Mouse (Mus musculus) liver, postnatal 0 days (tissue): ENCODE results near the gene Rcan1. TPM values are rescaled to one million over a fixed set of nuclear protein-coding genes. Genes with fewer than 3 reads are reported as not detected.

Experiments
- ATAC-seq: fragments of 200-750 bp; cut with Nextera tagmentation; 2 replicates; pipeline ENCODE4 v1.8.0; 2017; ENCODE audit warnings: mild to moderate bottlenecking, moderate library complexity
- DNase-seq: peaks from one replicate; pipeline ENCODE4 v3.0.0-alpha.2; 2016
- H3K27ac ChIP-seq: fragments of 300-500 bp; sonication (generic); 2 replicates; pipeline ENCODE4 v1.5.1; 2014; ENCODE audit warnings: antibody characterized with exemption, moderate library complexity, mild to moderate bottlenecking, low read depth
- H3K27me3 ChIP-seq: fragments of 300-500 bp; sonication (generic); 2 replicates; pipeline ENCODE4 v1.6.1; 2014; ENCODE audit warnings: low read length, control low read depth, mixed read lengths; ENCODE audit not compliant: insufficient read depth
- H3K36me3 ChIP-seq: fragments of 300-500 bp; sonication (generic); replicated peaks from 2 replicates; pipeline ENCODE4 v1.6.1; 2014; ENCODE audit warnings: mild to moderate bottlenecking, control low read depth, low read length, moderate library complexity, mixed read lengths; ENCODE audit not compliant: insufficient read depth
- H3K4me1 ChIP-seq: fragments of 300-500 bp; sonication (generic); 2 replicates; pipeline ENCODE4 v1.6.1; 2014; ENCODE audit warnings: antibody characterized with exemption, mild to moderate bottlenecking, control low read depth; ENCODE audit not compliant: insufficient read depth
- H3K4me2 ChIP-seq: fragments of 300-500 bp; sonication (generic); 2 replicates; pipeline ENCODE4 v1.6.1; 2014; ENCODE audit warnings: low read depth, mild to moderate bottlenecking, low read length, moderate library complexity, mixed read lengths
- H3K4me3 ChIP-seq: fragments of 300-500 bp; sonication (generic); 2 replicates; pipeline ENCODE4 v1.5.1; 2014; ENCODE audit warnings: low read depth, low read length
- H3K9ac ChIP-seq: fragments of 300-500 bp; sonication (generic); replicated peaks from 2 replicates; pipeline ENCODE4 v1.6.1; 2014; ENCODE audit warnings: mild to moderate bottlenecking, moderate library complexity
- H3K9me3 ChIP-seq: fragments of 300-500 bp; sonication (generic); 2 replicates; pipeline ENCODE4 v1.6.1; 2016; ENCODE audit warnings: mild to moderate bottlenecking, control low read depth, low read length, mixed read lengths
- CTCF ChIP-seq: sonication (generic); IDR thresholded peaks from 2 replicates; pipeline ENCODE4 v1.5.1; 2016; ENCODE audit warnings: antibody characterized with exemption, low read depth
- EP300 ChIP-seq: IDR thresholded peaks from 2 replicates; pipeline ENCODE4 v1.6.1; 2016; ENCODE audit warnings: antibody characterized with exemption, low read depth, mild to moderate bottlenecking
- WGBS: fragments of 180-500 bp; shearing (Covaris S2); extraction: QIAGEN DNeasy Blood & Tissue Kit; methylation state at CpG from one replicate; pipeline ENCODE4 v1.1.7; 2014; ENCODE audit not compliant: insufficient replicate concordance; 5-methylcytosine and 5-hydroxymethylcytosine counted together
- polyA plus RNA-seq: library from polyadenylated mRNA; unstranded; fragments of >200 nt; fragmentation: Nextera tagmentation; extraction: Ambion mirVana; gene quantifications from 2 replicates; pipeline ENCODE4 v1.2.1, GENCODE M21; 2015

Gene Rcan1
- polyA plus RNA-seq, 1 experiment from 2014 or later: 12.0 TPM

DNA sequence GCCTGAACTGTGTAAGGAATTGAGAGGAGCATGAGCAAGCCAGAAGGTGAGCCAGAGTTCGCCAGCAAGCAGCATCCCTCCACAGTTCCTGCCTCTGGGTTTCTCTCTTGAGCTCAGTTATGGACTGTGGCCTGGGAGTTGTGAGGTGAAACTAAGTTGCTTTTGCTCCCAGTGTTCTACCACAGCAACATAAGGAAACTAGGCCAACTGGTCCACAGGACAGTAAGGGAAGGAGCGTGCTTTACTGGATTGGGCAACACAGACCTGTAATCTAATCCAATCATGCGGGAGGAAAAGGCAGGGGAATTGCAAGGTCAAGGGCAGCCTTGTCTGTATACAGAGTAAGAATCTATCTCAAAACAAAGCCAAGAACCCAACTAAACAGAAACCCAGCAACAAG is 37.5 kb downstream of the Rcan1 start:
- Histone ChIP-seq H3K4me1 (peaks cover 15% of the 10 kb centered on the region), H3K9ac (no peak overlapping the region), H3K4me3 (no peak overlapping the region), H3K9me3 (no peaks in the 10 kb centered on the region), H3K27me3 (no peaks in the 10 kb centered on the region), H3K4me2 (no peak overlapping the region), H3K27ac (no peak overlapping the region), H3K36me3 (no peaks in the 10 kb centered on the region)
- TF ChIP-seq EP300 (no peak), CTCF (no peak)
- DNase-seq: no peak
- WGBS: 71% methylated on average over 3 of the region's 3 CpGs
- ATAC-seq: no peak

GRCm38 (mm10) chr16:92430731-92431130 is 39.9 kb downstream of the Rcan1 start:
- Histone ChIP-seq H3K36me3 (no peaks in the 10 kb centered on the region), H3K9me3 (no peaks in the 10 kb centered on the region), H3K27ac (no peak overlapping the region), H3K4me3 (no peak overlapping the region), H3K9ac (no peak overlapping the region), H3K27me3 (no peaks in the 10 kb centered on the region), H3K4me2 (no peak overlapping the region), H3K4me1 (peaks cover 18% of the 10 kb centered on the region)
- ATAC-seq (no peak), DNase-seq (no peak)
- 76% methylated on average over 8 of the region's 8 CpGs for WGBS
- no peak for TF ChIP-seq CTCF
- no peak for TF ChIP-seq EP300

DNA sequence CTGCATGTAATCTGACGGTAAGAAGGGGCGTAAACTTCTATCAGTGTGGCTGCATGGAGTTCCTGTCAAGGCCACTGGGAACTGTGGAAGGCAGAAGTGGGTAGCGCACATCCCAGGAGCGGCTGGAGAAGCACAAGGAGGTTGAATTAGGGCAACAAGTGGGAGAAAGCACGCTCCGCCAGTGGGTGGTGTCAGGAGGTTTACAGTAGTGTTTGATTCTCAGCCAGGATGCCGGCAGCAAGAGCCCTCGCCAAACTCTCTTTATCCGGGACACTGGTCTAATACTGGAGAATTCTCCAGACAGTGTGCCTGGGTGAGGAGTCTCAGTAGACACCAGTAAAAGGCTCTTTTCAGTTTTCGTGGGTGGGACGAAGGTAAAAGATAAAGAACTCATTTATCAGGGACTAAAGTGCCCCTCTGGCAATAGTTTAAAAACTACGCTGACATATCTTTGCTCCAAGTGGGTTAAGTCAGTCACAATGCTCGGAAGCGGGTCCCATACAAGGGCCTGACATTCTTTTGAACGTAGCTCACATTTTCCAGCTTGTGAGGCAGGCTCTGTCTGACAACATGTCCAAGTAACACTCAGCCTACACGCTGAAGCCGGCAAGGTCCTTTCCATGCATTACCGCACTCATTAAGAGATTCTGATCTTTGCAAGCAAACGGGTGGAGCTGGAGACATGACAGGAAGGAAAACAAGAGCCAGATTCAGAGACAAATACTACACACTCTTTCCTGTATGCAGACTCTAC is 42.3 kb downstream of the Rcan1 start:
- Histone ChIP-seq H3K9ac (no peak overlapping the region), H3K4me2 (no peak overlapping the region), H3K4me1 (peaks cover 18% of the 10 kb centered on the region), H3K9me3 (no peaks in the 10 kb centered on the region), H3K36me3 (no peaks in the 10 kb centered on the region), H3K27ac (peak overlapping the region; percentile 19; the same call in 1 of the 2 replicates), H3K27me3 (no peaks in the 10 kb centered on the region), H3K4me3 (no peak overlapping the region)
- DNase-seq (no peak), ATAC-seq (peak; percentile 33; the same call in 1 of the 2 replicates)
- no peak; the same call in 1 of the 2 replicates for TF ChIP-seq CTCF
- no peak for TF ChIP-seq EP300
- 51% methylated on average over 19 of the region's 19 CpGs for WGBS

DNA sequence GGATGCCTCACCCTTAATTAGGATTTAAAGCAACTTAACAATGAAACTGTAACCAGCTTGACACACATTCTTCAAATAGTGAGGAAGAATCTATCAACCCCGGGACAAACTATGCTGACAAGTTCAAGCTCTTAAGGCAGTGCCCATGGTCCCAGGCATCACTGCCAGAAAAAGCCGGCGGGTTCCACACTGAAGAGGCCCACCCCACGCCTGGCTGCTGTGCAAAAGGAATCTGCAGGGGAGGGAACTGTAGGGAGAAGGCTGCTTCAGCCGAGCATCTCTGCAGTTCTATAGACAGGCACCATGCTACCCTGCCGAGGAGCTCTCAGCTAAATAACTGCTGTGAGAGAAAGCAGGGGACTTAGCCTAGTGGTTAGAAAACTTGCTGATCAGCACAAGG is 44.0 kb downstream of the Rcan1 start:
- TF ChIP-seq EP300 (no peak), CTCF (no peak)
- Histone ChIP-seq H3K27ac (no peak overlapping the region), H3K4me2 (no peak overlapping the region), H3K36me3 (no peaks in the 10 kb centered on the region), H3K9me3 (no peaks in the 10 kb centered on the region), H3K27me3 (no peaks in the 10 kb centered on the region), H3K9ac (no peak overlapping the region), H3K4me3 (no peak overlapping the region), H3K4me1 (peaks cover 18% of the 10 kb centered on the region)
- DNase-seq (no peak), ATAC-seq (no peak)
- WGBS: 74% methylated on average over 6 of the region's 6 CpGs

DNA sequence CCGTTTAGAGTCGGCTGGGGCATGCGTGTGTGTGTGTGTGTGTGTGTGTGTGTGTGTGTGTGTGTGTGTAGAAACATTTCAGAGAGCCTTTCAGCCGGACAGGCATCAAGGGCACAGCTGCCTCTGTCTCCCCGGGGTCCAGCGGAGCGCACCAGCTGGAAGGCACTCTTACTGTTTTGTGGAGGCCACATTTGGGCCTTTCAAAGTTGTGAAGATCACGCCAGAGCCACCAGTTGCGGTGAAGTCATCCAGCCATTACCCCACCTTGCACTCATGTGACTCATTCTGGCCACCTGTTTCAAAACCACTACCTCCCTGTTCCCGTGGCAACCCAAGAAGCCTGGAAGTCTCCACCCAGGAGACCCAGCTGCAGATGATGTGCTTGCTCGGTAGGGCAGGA is 44.8 kb downstream of the Rcan1 start:
- Histone ChIP-seq H3K4me2 (no peak overlapping the region), H3K27me3 (no peaks in the 10 kb centered on the region), H3K4me3 (no peak overlapping the region), H3K9me3 (no peaks in the 10 kb centered on the region), H3K9ac (no peak overlapping the region), H3K27ac (no peak overlapping the region), H3K36me3 (no peaks in the 10 kb centered on the region), H3K4me1 (peaks cover 18% of the 10 kb centered on the region)
- DNase-seq (no peak), ATAC-seq (peak; percentile 27; the same call in 1 of the 2 replicates)
- WGBS: 65% methylated on average over 11 of the region's 11 CpGs
- TF ChIP-seq CTCF: no peak
- TF ChIP-seq EP300: no peak

GRCm38 (mm10) chr16:92423363-92423762 is 47.3 kb downstream of the Rcan1 start:
- DNase-seq: no peak
- no peak for TF ChIP-seq CTCF
- TF ChIP-seq EP300: no peak

More at GRCm38 (mm10) chr16:92423363-92423762, 47.3 kb downstream of the Rcan1 start:
- ATAC-seq: no peak
- no peak overlapping the region for H3K4me3 ChIP-seq
- H3K27me3 ChIP-seq: no peaks in the 10 kb centered on the region
- peaks cover 4% of the 10 kb centered on the region; the same call in 1 of the 2 replicates for H3K4me1 ChIP-seq
- H3K27ac ChIP-seq: no peak overlapping the region
- WGBS: 61% methylated on average over 10 of the region's 10 CpGs
- H3K4me2 ChIP-seq: no peak overlapping the region
- H3K9ac ChIP-seq: no peak overlapping the region
- no peaks in the 10 kb centered on the region for H3K9me3 ChIP-seq
- no peaks in the 10 kb centered on the region for H3K36me3 ChIP-seq
